Mouse (Mus musculus) hindbrain, embryonic 14.5 days (tissue): ENCODE results near the gene Usp18. TPM values are rescaled to one million over a fixed set of nuclear protein-coding genes. Genes with fewer than 3 reads are reported as not detected.

Experiments used
- ATAC-seq: fragments of 200-750 bp; cut with Nextera tagmentation; 2 replicates; pipeline ENCODE4 v1.8.0; 2017; ENCODE audit warnings: moderate number of reproducible peaks, mild to moderate bottlenecking, moderate TSS enrichment, moderate library complexity; ENCODE audit not compliant: low FRiP score
- DNase-seq: peaks from one replicate; pipeline ENCODE4 v3.0.0-alpha.2; 2015; ENCODE audit warnings: low spot score
- H3K27ac ChIP-seq: fragments of 300-500 bp; sonication (generic); 2 replicates; pipeline ENCODE4 v1.5.1; 2014; ENCODE audit warnings: mild to moderate bottlenecking, moderate library complexity
- H3K27me3 ChIP-seq: fragments of 300-500 bp; sonication (generic); 2 replicates; pipeline ENCODE4 v1.6.1; 2014; ENCODE audit warnings: mild to moderate bottlenecking, low read length, mixed read lengths; ENCODE audit not compliant: control insufficient read depth, insufficient read depth
- H3K36me3 ChIP-seq: fragments of 300-500 bp; sonication (generic); replicated peaks from 2 replicates; pipeline ENCODE4 v1.6.1; 2014; ENCODE audit not compliant: control insufficient read depth, insufficient read depth
- H3K4me1 ChIP-seq: fragments of 300-500 bp; sonication (generic); replicated peaks from 2 replicates; pipeline ENCODE4 v1.6.1; 2014; ENCODE audit warnings: antibody characterized with exemption, low read length, mixed read lengths; ENCODE audit not compliant: control insufficient read depth, insufficient read depth
- H3K4me2 ChIP-seq: fragments of 300-500 bp; sonication (generic); replicated peaks from 2 replicates; pipeline ENCODE4 v1.6.1; 2014; ENCODE audit warnings: mild to moderate bottlenecking, moderate library complexity
- H3K4me3 ChIP-seq: fragments of 300-500 bp; sonication (generic); replicated peaks from 2 replicates; pipeline ENCODE4 v1.5.1; 2014; ENCODE audit warnings: mild to moderate bottlenecking, low read length
- H3K9ac ChIP-seq: fragments of 300-500 bp; sonication (generic); 2 replicates; pipeline ENCODE4 v1.6.1; 2014
- H3K9me3 ChIP-seq: fragments of 300-500 bp; sonication (generic); 2 replicates; pipeline ENCODE4 v1.6.1; 2016; ENCODE audit warnings: low read length; ENCODE audit not compliant: control insufficient read depth
- WGBS: fragments of 180-500 bp; shearing (Covaris S2); extraction: QIAGEN DNeasy Blood & Tissue Kit; methylation state at CpG from one replicate; pipeline ENCODE4 v1.1.7; 2014; 5-methylcytosine and 5-hydroxymethylcytosine counted together
- polyA plus RNA-seq: library from polyadenylated mRNA; unstranded; fragments of >200 nt; fragmentation: Nextera tagmentation; extraction: Ambion mirVana; gene quantifications from 2 replicates; pipeline ENCODE4 v1.2.1, GENCODE M21; 2014

Usp18 gene
- polyA plus RNA-seq, 1 experiment from 2014 or later = 2.2 TPM

- no peaks in the 10 kb centered on the region for H3K4me1 ChIP-seq
- H3K9me3 ChIP-seq = no peaks in the 10 kb centered on the region
- DNase-seq (no peak), ATAC-seq (no peak)
- H3K4me2 ChIP-seq = no peak overlapping the region
- H3K27ac ChIP-seq = no peak overlapping the region
- H3K27me3 ChIP-seq = no peaks in the 10 kb centered on the region
- H3K36me3 ChIP-seq = no peaks in the 10 kb centered on the region
- no peak overlapping the region for H3K9ac ChIP-seq
- WGBS = 95% methylated on average over 4 of the region's 4 CpGs
- H3K4me3 ChIP-seq = no peak overlapping the region
Observed at GRCm38 (mm10) chr6:121238209-121238608, 7.5 kb upstream of the Usp18 start.

GRCm38 (mm10) chr6:121241780-121242179, 3.9 kb upstream of the Usp18 start:
- Histone ChIP-seq H3K4me2 (no peak overlapping the region), H3K9ac (no peak overlapping the region), H3K4me1 (no peaks in the 10 kb centered on the region; the same call in 1 of the 2 replicates), H3K27ac (no peak overlapping the region), H3K9me3 (no peaks in the 10 kb centered on the region), H3K36me3 (no peaks in the 10 kb centered on the region), H3K27me3 (no peaks in the 10 kb centered on the region), H3K4me3 (no peak overlapping the region)
- no peak for ATAC-seq
- WGBS = 88% methylated on average over 2 of the region's 2 CpGs
- no peak for DNase-seq

GRCm38 (mm10) chr6:121243161-121243560, 2.5 kb upstream of the Usp18 start:
- Histone ChIP-seq H3K4me1 (no peaks in the 10 kb centered on the region; the same call in 1 of the 2 replicates), H3K4me2 (no peak overlapping the region), H3K36me3 (no peaks in the 10 kb centered on the region), H3K27me3 (no peaks in the 10 kb centered on the region), H3K27ac (no peak overlapping the region), H3K9ac (no peak overlapping the region), H3K4me3 (no peak overlapping the region), H3K9me3 (no peaks in the 10 kb centered on the region)
- DNase-seq (no peak), ATAC-seq (no peak)
- 61% methylated on average over 10 of the region's 10 CpGs for WGBS

GRCm38 (mm10) chr6:121246037-121246361, 293 bp downstream of the Usp18 start:
- H3K9ac ChIP-seq = peak overlapping the region; percentile 53
- H3K4me3 ChIP-seq = peak overlapping the region; percentile 39
- ATAC-seq = no peak
- H3K36me3 ChIP-seq = no peaks in the 10 kb centered on the region
- no peaks in the 10 kb centered on the region; the same call in 1 of the 2 replicates for H3K4me1 ChIP-seq
- DNase-seq = no peak
- H3K9me3 ChIP-seq = no peaks in the 10 kb centered on the region
- no peak overlapping the region for H3K27ac ChIP-seq
- H3K27me3 ChIP-seq = no peaks in the 10 kb centered on the region
- H3K4me2 ChIP-seq = peak overlapping the region; percentile 74
- WGBS = 18% methylated on average over 4 of the region's 4 CpGs

- H3K36me3 ChIP-seq = no peaks in the 10 kb centered on the region
- WGBS = 37% methylated on average over 1 of the region's 1 CpGs
- H3K9ac ChIP-seq = no peak overlapping the region
- no peaks in the 10 kb centered on the region for H3K27me3 ChIP-seq
- ATAC-seq (no peak), DNase-seq (no peak)
- H3K27ac ChIP-seq = no peak overlapping the region
- H3K4me3 ChIP-seq = no peak overlapping the region
- no peaks in the 10 kb centered on the region for H3K9me3 ChIP-seq
- H3K4me1 ChIP-seq = no peaks in the 10 kb centered on the region; the same call in 1 of the 2 replicates
- H3K4me2 ChIP-seq = no peak overlapping the region
Observed at GRCm38 (mm10) chr6:121250406-121250805, 4.7 kb downstream of the Usp18 start.

- DNase-seq (no peak), ATAC-seq (no peak)
- Histone ChIP-seq H3K9ac (no peak overlapping the region), H3K27me3 (no peaks in the 10 kb centered on the region), H3K4me1 (no peaks in the 10 kb centered on the region), H3K36me3 (no peaks in the 10 kb centered on the region), H3K4me2 (no peak overlapping the region), H3K4me3 (no peak overlapping the region), H3K27ac (no peak overlapping the region), H3K9me3 (no peaks in the 10 kb centered on the region)
- WGBS = 76% methylated on average over 5 of the region's 5 CpGs
Observed at GRCm38 (mm10) chr6:121251256-121251655, 5.5 kb downstream of the Usp18 start.

GRCm38 (mm10) chr6:121260548-121260947, 14.8 kb downstream of the Usp18 start:
- Histone ChIP-seq H3K4me1 (no peaks in the 10 kb centered on the region), H3K9me3 (peaks cover 4% of the 10 kb centered on the region; the same call in 1 of the 2 replicates), H3K36me3 (no peaks in the 10 kb centered on the region), H3K4me3 (no peak overlapping the region), H3K4me2 (no peak overlapping the region), H3K9ac (no peak overlapping the region), H3K27me3 (no peaks in the 10 kb centered on the region), H3K27ac (no peak overlapping the region)
- no peak for ATAC-seq
- 31% methylated on average over 9 of the region's 9 CpGs for WGBS
- DNase-seq = peak; percentile 83

- no peaks in the 10 kb centered on the region for H3K27me3 ChIP-seq
- no peak for DNase-seq
- H3K9ac ChIP-seq = no peak overlapping the region
- no peaks in the 10 kb centered on the region for H3K4me1 ChIP-seq
- no peak overlapping the region for H3K4me2 ChIP-seq
- no peak overlapping the region for H3K27ac ChIP-seq
- no peak for ATAC-seq
- no peaks in the 10 kb centered on the region for H3K36me3 ChIP-seq
- no peak overlapping the region for H3K4me3 ChIP-seq
- H3K9me3 ChIP-seq = peaks cover 4% of the 10 kb centered on the region; the same call in 1 of the 2 replicates
- WGBS = 77% methylated on average over 8 of the region's 8 CpGs
Observed at GRCm38 (mm10) chr6:121261233-121261632, 15.5 kb downstream of the Usp18 start.

GRCm38 (mm10) chr6:121262004-121262403, 16.3 kb downstream of the Usp18 start:
- Histone ChIP-seq H3K36me3 (no peaks in the 10 kb centered on the region), H3K9me3 (peaks cover 4% of the 10 kb centered on the region; the same call in 1 of the 2 replicates), H3K27me3 (no peaks in the 10 kb centered on the region), H3K4me2 (no peak overlapping the region), H3K4me3 (no peak overlapping the region), H3K4me1 (no peaks in the 10 kb centered on the region), H3K9ac (no peak overlapping the region), H3K27ac (no peak overlapping the region)
- WGBS = 93% methylated on average over 10 of the region's 10 CpGs
- DNase-seq (no peak), ATAC-seq (no peak)

GRCm38 (mm10) chr6:121262496-121262895, 16.8 kb downstream of the Usp18 start:
- H3K27me3 ChIP-seq = no peaks in the 10 kb centered on the region
- H3K4me2 ChIP-seq = no peak overlapping the region
- ATAC-seq (no peak), DNase-seq (no peak)
- no peaks in the 10 kb centered on the region for H3K4me1 ChIP-seq
- no peak overlapping the region for H3K9ac ChIP-seq
- WGBS = 89% methylated on average over 11 of the region's 11 CpGs
- no peak overlapping the region for H3K4me3 ChIP-seq
- peaks cover 4% of the 10 kb centered on the region; the same call in 1 of the 2 replicates for H3K9me3 ChIP-seq
- no peaks in the 10 kb centered on the region for H3K36me3 ChIP-seq
- H3K27ac ChIP-seq = no peak overlapping the region
